Mouse (Mus musculus) layer of hippocampus, adult 8-10 months (tissue): ENCODE results near the gene Zfp827. TPM values are rescaled to one million over a fixed set of nuclear protein-coding genes. Genes with fewer than 3 reads are reported as not detected.

Experiments used
- DNase-seq, 2 experiments: peaks; one replicate each; pipeline ENCODE4 v3.0.0; 2022; ENCODE audit warnings: low spot score in 2 of 2
- total RNA-seq, 4 experiments: library from RNA; stranded (reverse); gene quantifications; 2 replicates each; pipeline ENCODE4 v1.2.4; 2022

The Zfp827 gene
- 10 to 100 TPM; 30.4 to 33.4 (median 32.7) TPM for total RNA-seq

DNA sequence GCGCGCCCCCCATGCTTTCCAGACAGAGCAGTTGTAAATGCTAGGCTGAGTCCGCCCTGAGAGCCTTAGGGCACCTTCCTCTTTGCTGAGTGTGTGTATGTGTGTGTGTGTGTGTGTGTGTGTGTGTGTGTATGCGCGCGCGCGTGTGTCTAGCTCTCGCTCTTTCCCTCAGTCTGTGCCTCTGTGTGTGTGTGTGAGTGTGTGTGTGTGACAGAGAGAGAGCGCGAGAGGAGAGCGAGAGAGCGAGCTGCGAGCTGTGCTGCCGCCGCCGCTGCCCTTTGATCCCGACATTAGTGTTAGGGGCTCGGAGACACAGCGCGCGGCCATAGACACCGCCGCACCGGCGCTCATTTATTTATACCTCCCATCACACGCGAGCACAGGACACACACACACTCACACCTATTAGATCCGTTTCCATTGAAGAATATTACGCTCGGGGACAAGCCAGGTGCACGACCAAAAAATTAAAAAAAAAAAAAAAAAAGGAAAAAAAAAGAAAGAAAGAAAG is at the start of gene Zfp827:
Zfp827 (plus strand) TSS at position 461 of the 511 bp plus-strand sequence.
- peak; percentile 61 to 63 for DNase-seq

DNA sequence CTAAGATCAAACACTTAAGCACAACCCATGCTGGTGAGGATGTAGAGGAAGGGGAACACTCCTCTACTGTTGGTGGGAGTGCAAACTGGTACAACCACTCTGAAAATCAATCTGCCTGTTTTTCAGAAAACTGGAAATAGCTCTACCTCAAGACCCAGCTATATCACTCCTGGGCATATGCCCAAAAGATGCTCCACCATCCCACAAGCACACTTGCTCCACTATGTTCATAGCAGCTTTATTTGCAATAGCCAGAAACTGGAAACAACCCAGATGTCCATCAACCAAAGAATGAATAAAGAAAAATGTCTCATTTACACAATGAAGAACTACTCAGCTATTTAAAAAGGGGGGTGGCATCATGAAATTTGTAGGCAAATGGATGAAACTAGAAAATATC is 23.9 kb upstream of the Zfp827 start:
- DNase-seq, result no peak

DNA sequence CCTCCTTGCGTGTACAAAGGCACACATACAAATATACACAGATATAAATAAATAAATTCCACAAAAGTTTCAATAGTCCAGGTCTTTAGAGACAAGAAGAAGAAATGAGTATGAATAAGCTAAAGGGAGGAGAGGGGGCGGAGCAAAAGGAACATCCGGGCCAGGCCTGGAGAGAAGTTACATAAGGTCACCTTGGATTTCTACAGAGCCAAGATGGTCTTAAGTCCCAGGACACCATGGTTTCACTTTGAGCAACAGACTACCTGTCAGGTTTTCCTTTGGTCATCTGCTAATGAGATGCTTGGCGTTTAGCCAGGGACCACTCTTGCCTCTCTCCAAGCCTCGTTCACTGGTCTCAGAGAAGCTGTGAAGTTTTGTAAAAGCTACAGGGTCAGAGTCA is 13.2 kb upstream of the Zfp827 start:
- DNase-seq, result no peak

DNA sequence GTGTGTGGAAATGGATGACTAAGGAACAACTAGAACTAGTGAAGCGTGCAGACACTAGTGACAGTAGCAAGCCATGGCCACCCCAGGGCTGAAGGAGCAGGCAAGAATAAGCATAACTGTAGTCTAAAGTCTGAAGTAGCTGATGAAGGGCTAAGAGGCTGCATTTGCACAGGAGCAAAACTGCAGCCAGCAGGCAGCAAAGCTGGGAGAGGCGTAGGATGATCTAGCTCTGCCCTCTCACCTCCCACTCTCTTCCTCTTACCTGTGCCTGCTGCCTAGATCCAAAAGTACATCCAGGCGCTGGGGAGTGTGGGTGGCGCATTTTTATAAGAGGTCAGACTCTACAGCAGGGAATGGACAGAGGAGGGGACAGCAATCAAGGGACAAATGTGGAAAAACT is 12.2 kb upstream of the Zfp827 start:
- DNase-seq, result no peak

DNA sequence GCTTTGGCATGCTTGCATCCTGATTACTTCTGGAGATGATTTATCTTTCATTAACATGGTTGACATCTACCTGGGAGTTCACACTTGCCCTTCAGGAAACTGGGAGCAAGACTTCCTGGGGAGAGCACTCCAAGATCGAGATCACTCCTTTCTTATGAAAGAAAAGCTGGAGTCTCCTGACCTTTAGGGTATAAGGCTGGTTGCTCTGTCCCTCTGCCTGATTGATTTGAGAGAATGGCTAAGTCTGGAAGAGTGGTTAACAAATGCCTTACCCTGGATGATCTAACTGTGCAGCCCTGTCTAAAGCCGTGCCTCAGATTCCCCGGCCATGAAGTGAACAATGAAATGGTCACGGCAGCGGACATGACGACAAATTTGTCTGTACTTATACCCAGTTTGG is 11.7 kb upstream of the Zfp827 start:
- no peak for DNase-seq

DNA sequence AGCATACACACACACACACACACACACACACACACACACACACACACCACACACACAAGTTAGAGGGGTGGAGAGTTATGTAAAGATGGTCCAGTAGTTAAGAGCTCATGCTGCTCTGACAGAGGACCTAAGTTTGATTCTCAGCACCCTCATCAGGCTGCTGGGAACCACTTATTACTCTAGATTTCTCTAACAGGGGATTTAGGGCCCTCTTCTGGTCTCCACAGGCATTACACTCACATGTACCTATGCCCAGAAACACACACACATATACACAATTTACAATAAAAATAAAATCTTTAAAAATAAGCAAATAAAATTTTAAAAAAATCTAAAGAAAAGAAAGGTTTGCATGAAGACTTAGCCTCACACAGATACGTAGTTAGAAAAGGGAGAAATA is 4.3 kb upstream of the Zfp827 start:
- no peak for DNase-seq

DNA sequence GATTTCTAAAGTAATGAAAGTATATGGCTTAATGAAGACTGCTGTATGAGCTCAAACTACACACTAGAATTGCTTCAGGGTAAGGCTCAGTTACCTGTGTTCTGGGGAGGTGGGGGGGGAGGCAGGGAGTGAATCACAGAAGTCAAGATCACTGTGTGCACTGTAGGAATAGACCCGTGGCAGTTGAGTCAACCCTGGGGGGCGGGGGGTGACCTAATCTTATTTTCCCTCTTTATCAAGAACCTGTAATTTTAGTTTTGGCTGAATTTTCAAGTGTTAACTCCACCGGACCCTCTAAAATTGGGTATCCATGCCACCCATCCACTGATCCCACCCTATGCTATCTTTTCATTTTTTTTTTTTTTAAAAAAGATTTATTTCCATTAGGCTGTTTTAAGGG is 918 bp upstream of the Zfp827 start:
- DNase-seq, result no peak

DNA sequence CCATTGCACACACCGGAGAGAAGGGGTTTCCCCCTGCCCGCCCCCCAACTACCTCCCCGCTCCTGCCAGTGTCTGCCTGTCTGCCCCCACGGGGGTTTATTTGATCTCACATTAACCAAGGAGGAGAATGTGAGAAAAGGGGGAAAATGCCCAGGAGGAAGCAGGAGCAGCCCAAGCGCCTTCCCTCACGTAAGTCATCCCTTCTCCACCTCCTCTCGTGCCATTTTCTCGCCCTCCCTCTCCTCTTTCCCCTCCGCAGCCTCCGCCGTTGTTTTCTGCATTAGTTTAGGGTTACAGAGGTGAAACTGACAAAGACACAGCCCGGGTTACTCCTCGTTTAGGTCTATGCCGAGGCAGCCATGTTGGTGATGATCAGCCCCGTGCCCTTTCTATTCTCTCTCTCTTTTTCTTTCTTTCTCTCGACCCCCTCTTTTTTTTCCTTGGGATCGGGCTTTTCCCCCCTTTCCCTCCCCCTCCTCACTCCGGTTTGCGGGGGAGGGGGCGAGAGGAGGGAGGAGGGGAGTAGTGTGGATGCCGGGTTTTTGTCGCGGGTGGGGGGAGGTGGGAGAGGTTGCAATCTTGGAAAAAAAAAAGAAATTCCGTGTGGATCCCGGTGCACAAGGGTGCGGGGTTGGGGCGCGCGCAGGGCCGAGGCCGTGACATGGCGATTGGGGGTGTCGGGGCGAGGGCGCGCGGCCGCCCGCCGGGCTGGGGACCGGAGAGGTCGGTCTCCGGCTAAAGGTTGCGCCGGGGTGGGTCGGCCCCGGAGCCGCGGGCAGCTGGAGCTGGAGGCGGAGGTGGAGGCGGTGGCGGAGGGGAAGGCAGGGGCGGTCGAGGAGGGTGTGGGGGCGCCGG is 531 bp downstream of the Zfp827 start:
- DNase-seq, result peak; percentile 11 to 28

DNA sequence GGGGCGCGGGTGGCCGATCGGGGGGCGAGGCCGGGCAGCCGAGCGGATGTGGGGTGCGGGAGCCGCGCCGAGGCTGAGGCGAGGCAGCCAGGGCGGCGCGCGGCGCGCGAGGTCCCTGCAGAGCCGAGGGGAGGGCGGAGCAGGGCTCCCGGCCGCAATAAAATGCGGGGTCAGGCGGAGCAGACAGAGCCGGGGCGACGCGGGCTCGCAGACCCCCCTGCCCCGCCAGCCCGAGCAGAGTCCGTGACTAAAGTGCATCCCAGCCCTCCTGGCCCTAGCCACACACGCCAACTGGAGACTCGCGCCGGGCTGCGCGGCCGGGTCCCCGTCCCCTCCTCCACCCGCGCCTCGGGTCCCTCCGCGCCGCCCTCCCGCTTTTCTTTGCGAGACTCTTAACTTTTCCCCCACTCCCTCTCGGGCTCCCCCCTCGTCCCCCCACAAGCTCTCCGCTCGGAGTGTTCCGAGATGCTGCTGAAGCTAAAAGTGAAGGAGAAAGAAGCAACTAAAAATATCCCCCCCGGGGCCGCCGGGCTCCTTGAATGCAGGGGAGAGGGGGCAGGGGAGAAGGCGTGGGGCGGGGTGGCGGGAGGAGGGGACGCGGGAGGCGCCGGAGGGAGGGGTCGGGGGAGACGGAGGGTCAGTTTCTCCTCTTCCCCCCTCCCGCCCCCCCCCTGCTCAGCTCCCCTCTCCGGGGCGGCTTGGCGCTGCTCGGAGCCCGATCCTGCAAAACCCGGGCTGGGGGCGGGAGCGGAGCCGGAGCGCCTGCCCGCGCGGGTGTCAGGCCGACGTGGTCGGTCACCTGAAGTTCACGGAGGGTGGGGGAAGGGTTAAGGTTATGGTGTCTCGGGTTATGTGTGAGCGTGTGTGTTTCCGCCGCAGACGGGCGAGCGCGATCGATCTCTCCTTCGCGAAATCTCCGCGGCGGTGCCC is 1.4 kb downstream of the Zfp827 start:
- DNase-seq, result peak; percentile 28 to 44

DNA sequence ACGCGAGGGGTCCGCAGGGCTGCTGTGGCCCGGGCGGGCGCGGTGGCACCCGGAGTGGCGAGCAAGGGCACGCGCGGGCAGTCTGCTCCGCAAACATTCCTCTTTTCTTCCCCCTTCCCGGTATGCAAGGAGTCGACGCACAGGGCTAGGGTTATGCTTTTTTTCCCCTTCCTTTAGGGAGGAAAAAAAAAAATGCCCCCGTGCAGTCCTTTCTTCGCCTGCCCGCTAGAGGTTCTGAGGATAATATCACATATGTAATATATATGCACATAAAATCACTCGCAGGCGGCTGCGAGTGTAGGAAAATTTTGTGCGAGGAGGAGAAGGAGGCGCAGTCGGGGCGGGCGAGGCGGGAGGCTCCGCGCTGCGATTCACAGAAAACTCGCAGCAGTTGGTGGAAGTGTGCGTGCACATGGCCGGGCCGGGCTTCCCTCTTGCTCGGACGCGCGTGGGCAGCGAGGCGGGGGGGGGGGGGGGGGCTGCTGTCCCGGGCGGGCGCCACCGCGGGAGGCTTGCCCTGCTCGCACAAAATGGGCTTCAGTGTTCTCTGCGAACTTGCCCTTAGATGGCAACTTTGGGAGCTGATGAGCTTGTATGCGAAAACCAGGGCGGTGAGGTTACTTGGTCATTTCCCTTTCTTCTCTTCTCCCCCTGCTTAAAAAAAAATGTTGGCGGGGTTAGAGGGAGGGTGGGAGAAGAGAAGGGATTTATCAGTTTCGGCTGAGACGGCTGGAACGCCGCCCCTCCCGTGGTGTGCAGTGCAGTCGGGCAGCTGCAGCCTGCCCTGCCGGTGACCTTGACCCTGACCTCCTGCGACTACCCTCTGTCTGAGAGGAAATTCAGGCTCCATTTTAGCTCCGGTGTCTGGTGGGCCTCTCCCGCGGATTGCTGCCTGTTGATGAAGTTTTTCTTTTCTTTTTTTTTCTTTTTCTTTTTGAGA is 2.4 kb downstream of the Zfp827 start:
- DNase-seq, result peak; percentile 16 to 38

DNA sequence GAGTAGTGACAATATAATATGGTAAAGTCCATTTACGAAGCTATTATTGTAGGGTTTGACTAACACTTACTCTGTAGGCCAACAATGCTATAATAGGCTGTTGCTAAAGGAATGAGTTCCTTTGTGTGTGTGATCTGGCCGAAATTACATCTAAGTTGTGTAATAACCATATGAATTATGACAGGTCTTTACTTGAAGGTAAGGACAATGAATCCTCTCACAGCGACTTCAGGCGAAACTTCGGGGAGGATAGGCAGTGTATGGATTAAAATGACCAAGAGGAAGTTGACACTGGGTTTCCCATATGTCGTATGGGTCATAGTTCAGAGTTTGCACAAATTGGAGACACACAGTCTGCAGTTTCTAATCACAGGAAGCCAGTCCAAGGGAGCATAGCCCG is 9.3 kb downstream of the Zfp827 start:
- DNase-seq, result no peak

DNA sequence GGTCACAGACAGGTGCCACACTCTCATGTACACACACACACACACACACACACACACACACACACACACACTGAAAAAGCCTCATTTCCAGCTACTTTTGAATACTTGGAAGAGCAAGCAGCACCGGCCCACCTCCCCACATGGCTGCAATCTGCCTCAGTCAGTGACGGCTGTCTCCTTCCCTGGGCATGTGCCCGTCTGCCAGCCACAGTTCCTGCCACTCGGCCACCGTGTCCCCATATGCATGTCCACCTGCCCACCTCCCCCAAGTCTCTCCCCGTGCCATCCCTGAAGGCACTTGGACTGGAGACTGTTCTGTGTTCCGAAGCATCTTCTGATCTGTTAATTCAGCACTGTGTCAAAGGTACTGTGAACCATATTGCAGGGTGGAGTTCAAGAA is 9.8 kb downstream of the Zfp827 start:
- peak in 1 of 2 experiments; percentile 18 for DNase-seq

DNA sequence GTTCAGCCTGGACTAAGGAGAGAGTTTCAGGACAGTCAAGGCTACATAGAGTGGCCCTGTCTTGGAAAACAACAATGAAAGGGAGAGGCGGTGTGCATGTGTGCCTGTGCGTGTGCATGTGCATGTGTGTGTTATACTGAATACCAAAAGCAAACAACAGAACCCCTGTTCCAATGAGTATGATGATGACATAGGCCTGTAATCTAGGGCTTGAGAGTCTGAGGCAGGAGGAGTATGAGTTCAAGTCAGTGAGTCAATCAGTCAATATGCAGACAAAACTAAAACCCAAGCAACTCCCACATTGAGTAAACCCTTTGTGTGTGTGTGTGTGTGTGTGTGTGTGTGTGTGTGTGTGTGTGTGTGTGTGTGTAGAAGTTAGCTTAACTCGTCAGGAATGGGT is 13.2 kb downstream of the Zfp827 start:
- no peak for DNase-seq

DNA sequence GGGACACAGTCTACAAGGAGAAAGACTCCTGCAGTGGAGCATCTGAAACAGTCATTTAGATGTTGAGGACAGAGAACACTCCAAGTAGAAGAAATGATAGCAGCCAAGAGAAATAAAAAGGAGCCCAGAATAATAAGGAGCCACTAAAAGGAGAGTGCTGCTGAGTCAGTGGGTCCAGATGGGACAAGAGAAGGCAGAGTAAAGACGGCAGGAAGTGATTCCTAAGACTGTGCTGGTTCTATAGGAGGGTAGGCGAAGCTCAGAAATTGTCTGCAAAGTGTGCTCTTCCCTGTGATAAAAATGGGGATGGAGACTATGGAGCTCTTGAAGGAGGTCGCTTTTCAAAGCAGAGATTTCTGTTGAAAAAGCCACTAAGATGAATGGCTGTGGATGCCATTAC is 14.0 kb downstream of the Zfp827 start:
- no peak for DNase-seq

DNA sequence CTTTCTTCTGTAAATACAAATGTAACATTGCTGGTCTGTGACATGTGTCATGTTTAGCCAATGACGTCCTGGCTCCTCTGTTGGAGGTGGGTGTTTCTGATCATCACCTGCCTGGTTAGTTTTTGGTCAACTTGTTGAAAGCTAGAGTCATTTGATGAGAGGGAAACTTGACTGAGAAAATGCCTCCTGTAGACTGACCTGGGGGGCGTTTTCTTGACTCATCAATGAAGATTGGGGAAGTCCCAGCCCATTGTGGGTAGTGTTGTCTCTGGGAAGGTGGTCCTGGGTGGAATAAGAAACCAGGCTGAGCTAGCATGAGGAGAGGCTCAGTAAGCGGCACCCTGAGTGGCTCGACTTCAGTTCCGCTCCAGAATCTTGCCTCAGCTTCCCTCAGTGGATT is 16.4 kb downstream of the Zfp827 start:
- no peak for DNase-seq

DNA sequence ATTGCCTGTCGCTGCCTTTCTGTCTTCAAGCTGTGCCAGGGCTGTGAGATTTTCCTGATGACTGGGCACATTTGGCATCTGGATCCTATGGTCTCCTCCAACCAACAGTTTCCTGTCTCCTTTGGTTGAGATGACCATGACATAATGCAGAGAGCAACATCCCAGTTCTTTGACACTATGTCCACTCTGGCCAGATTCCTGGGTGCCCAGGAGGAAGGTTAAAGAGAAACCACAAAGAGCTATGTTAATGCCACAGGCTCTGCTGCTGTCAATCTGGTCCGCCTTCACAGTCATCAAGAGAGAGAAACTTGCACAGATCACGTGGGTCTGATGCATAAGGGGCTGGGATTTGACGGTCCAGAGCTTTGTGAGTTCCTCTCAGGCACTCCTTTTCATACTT is 18.4 kb downstream of the Zfp827 start:
- no peak for DNase-seq

DNA sequence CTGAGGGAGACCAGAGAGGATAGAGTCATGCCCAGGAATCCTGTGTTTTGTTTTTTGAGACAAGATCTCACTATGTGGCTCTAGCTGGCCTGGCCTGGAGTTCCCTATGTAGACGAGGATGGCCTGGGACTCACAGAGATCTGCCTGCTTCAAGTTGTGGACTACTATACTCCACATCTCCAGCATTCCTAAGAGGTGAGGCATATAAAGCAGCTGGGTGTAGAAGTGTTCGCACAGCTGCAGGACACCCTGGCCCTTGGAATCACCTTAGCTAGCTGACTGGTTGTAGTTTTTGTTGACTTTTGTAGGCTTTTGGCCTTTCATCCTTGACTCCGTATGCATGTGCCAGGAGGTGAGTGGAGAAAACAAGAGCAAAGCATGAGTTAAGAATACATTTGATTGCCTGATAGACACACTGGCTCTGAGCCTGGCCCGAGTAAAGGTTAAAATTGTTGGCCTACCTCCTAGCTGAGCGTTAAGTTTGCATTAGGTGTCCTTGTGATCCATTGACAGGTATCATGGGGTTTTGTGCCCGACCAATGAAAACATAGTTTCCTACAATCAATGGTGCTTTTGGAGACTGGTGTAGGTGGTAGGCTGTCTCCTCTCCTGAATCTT is 20.3 kb downstream of the Zfp827 start:
- no peak for DNase-seq

DNA sequence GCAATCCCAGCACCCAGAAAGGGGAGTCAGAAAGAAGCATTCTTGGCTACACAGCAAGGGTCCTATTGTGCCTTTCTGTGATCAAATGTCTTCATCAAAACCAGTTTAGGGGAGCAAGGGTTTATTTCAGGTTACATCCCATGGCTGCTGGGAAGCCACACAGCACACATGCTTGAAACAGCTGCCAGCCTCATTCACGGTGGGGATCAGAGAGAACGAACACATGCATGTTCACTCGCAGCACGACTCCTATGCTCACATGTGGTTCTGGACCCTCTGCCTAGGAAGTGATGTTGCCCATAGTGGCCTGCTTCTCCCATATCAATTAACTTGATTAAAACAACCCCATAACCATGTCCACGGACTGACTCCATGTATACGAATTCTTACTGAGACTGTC is 26.0 kb downstream of the Zfp827 start:
- no peak for DNase-seq

DNA sequence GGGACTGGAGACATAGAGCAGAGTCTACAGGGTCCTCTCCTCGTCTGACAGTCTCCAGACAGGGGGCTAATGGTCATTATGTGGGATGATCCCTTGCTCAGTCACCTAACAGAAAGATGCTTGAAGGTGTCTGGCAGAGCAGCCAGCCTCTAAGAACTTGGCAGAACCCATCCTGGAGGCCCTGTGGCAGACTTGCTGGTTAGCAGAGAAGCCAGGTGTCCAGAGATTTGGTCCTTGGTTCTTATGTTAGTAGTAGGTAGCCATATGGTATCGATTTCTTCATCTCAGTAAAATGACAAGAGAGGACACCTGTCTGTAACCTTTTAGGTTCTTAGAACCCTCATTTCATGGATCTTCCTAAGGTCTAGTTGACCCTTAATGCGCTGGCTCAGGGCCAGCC is 28.9 kb downstream of the Zfp827 start:
- no peak for DNase-seq

DNA sequence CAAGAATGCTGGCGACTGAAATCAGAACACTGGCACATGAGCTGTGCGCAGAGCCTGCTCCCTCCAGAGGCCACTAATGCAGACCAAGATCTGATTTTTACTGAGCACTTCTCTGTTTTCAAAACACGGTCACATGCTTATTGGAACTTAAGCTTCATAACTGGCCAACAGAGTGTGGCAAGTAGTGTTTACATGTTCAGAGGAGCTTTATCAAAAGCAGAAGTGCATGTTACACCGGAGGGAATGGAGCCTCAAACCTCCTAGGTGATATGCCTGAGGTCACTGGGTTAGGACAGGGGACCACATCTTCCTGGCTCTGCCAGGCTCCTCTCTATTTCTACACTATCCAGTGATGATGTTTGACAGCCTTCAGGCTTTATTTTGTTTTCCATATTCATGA is 31.1 kb downstream of the Zfp827 start:
- DNase-seq, result no peak
